Comparison of ENCODE assay signal across 23 mouse cellular contexts in the genomic region with DNA sequence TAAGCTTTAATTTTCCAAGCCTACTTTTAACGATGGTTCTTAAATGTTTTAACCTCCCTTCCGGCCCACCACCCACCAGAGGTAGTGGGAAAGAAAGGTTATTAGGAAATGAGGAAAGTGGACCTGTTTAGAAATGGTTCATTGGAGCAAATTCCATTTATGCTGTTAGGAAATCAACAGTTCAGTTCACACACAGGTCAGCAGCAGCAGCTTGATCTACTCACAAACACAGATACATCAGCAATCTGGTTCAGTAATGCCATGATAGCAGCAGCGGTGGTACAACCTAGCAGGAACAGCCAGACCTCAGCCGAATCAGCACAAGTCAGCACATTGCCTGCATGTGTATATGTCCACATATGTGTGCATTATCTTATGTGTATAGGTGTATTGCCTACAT. TPM values are rescaled to one million over a fixed set of nuclear protein-coding genes. Genes with fewer than 3 reads are reported as not detected.
DNase-seq lines count a peak whose midpoint lies in the region; ATAC-seq and TF ChIP-seq lines count a peak whose summit lies in the region.
"Had no signal": no experiment of that assay in that cellular context is flagged by ENCODE, and none has a peak within 500 bp of the region (broad histone marks: within the 10 kb centered on the region; RNA-seq: fewer than 3 reads in every experiment).

No protein-coding gene starts in this region.

- peaks cover 7% of the 10 kb centered on the region for H3K4me1 ChIP-seq in liver, adult 2 months (ENCODE audit: control insufficient read depth, insufficient read depth, low read length)
- H3K4me1 ChIP-seq in liver, postnatal 0 days (ENCODE audit: insufficient read depth) = peaks cover 21% of the 10 kb centered on the region
- peaks cover 21% of the 10 kb centered on the region for H3K4me1 ChIP-seq in hindbrain, embryonic 14.5 days (replicated peaks; ENCODE audit: control insufficient read depth, insufficient read depth, low read length)

- H3K4me2 ChIP-seq in liver, postnatal 0 days (ENCODE audit: low read depth, low read length) = no peak overlapping the region
- H3K4me2 ChIP-seq in hindbrain, embryonic 14.5 days (replicated peaks) = no peak overlapping the region
- H3K4me2 ChIP-seq: embryonic facial prominence, embryonic 13.5 days; embryonic facial prominence, embryonic 15.5 days; forebrain, embryonic 12.5 days had no signal

- no peaks in the 10 kb centered on the region for H3K27me3 ChIP-seq in liver, adult 2 months (ENCODE audit: control insufficient read depth, insufficient read depth, low read length)
- H3K27me3 ChIP-seq in liver, postnatal 0 days (ENCODE audit: insufficient read depth, low read length) = no peaks in the 10 kb centered on the region
- no peaks in the 10 kb centered on the region; the same call in 1 of the 2 replicates for H3K27me3 ChIP-seq in hindbrain, embryonic 14.5 days (ENCODE audit: control insufficient read depth, insufficient read depth, low read length)
- H3K27me3 ChIP-seq: embryonic facial prominence, embryonic 15.5 days had no signal

- no peak overlapping the region for H3K4me3 ChIP-seq in liver, adult 2 months (ENCODE audit: insufficient read depth, low read depth, low read length)
- no peak overlapping the region for H3K4me3 ChIP-seq in liver, postnatal 0 days (ENCODE audit: low read depth, low read length)
- H3K4me3 ChIP-seq in hindbrain, embryonic 14.5 days (replicated peaks; ENCODE audit: low read length) = no peak overlapping the region
- H3K4me3 ChIP-seq: embryonic facial prominence, embryonic 13.5 days; embryonic facial prominence, embryonic 15.5 days; erythroblast, embryonic 14.5 days; forebrain, embryonic 10.5 days; forebrain, embryonic 12.5 days had no signal

- H3K79me2 ChIP-seq in liver, adult 2 months (ENCODE audit: control insufficient read depth, insufficient read depth, low read length) = peaks cover 16% of the 10 kb centered on the region

- no peaks in the 10 kb centered on the region for H3K9me3 ChIP-seq in liver, postnatal 0 days (ENCODE audit: low read length)
- H3K9me3 ChIP-seq in hindbrain, embryonic 14.5 days (ENCODE audit: control insufficient read depth, low read length) = no peaks in the 10 kb centered on the region
- H3K9me3 ChIP-seq: embryonic facial prominence, embryonic 13.5 days; embryonic facial prominence, embryonic 15.5 days; forebrain, embryonic 10.5 days; forebrain, embryonic 12.5 days had no signal

- no peak for TF ChIP-seq EP300 in liver, postnatal 0 days (IDR thresholded peaks at IDR 0.05; ENCODE audit: low read depth)

- WGBS in liver, adult 2 months = 36% methylated on average over 4 of the region's 4 CpGs
- 75% methylated on average over 4 of the region's 4 CpGs for WGBS in liver, postnatal 0 days (ENCODE audit: insufficient replicate concordance)
- WGBS in hindbrain, embryonic 14.5 days = 98% methylated on average over 4 of the region's 4 CpGs

- ATAC-seq in liver, postnatal 0 days = no peak
- ATAC-seq in hindbrain, embryonic 14.5 days (ENCODE audit: low FRiP score) = no peak
- ATAC-seq: forebrain, embryonic 14.5 days; forebrain, embryonic 16.5 days had no signal

- no peaks in the 10 kb centered on the region for H3K36me3 ChIP-seq in liver, adult 2 months (ENCODE audit: control insufficient read depth, insufficient read depth, low read length)
- no peaks in the 10 kb centered on the region for H3K36me3 ChIP-seq in liver, postnatal 0 days (replicated peaks; ENCODE audit: insufficient read depth, low read length)
- H3K36me3 ChIP-seq in hindbrain, embryonic 14.5 days (replicated peaks; ENCODE audit: control insufficient read depth, insufficient read depth) = no peaks in the 10 kb centered on the region
- H3K36me3 ChIP-seq: embryonic facial prominence, embryonic 13.5 days; embryonic facial prominence, embryonic 15.5 days; forebrain, embryonic 12.5 days had no signal

- H3K27ac ChIP-seq in liver, adult 2 months (replicated peaks; ENCODE audit: insufficient read depth, low read depth, low read length) = no peak overlapping the region
- no peak overlapping the region for H3K27ac ChIP-seq in liver, postnatal 0 days (ENCODE audit: low read depth)
- no peak overlapping the region for H3K27ac ChIP-seq in hindbrain, embryonic 14.5 days
- H3K27ac ChIP-seq: embryonic facial prominence, embryonic 13.5 days; embryonic facial prominence, embryonic 15.5 days; forebrain, embryonic 10.5 days; forebrain, embryonic 12.5 days had no signal

- TF ChIP-seq POLR2A in liver, adult 2 months (IDR thresholded peaks at IDR 0.05; ENCODE audit: extremely low read depth, insufficient read depth, low read length) = no peak

- H3K9ac ChIP-seq in liver, adult 2 months (ENCODE audit: low read depth, low read length) = no peak overlapping the region
- H3K9ac ChIP-seq in liver, postnatal 0 days (replicated peaks) = no peak overlapping the region
- H3K9ac ChIP-seq in hindbrain, embryonic 14.5 days = no peak overlapping the region
- H3K9ac ChIP-seq: embryonic facial prominence, embryonic 13.5 days; embryonic facial prominence, embryonic 15.5 days; forebrain, embryonic 12.5 days had no signal

- TF ChIP-seq CTCF in liver, adult 2 months (IDR thresholded peaks at IDR 0.05; ENCODE audit: low read depth, low read length) = no peak
- no peak for TF ChIP-seq CTCF in liver, postnatal 0 days (IDR thresholded peaks at IDR 0.05; ENCODE audit: low read depth)

- peak; percentile 76 for DNase-seq in liver, adult 2 months (ENCODE audit: extremely low read depth, low read depth, low spot score)
- no peak for DNase-seq in liver, postnatal 0 days
- peak; percentile 59 for DNase-seq in lung, postnatal 10 days
- DNase-seq in lung, postnatal 4 days = no peak
- DNase-seq in lung, postnatal 25 days (ENCODE audit: low spot score) = peak; percentile 20
- DNase-seq in hindbrain, embryonic 14.5 days (ENCODE audit: low spot score) = no peak
- DNase-seq in cerebellum, adult 18-20 months = no peak
- DNase-seq: adrenal gland, adult 2 months; adrenal gland, postnatal 10 days; adrenal gland, postnatal 25 days; cerebellum, adult 11 months; cerebellum, adult 2 months; cerebellum, adult 9-11 months; cerebellum, postnatal 14 days; cerebellum, postnatal 36 days; embryo, embryonic 11 days had no signal

RNA-seq across cellular contexts. Expression of gene Kctd3, which starts 3.0 kb away (rescaled TPM):
- 7.5 and 10.6 TPM in 2 replicates for total RNA-seq in liver, adult 2 months (2014; rRNA removed)
- 9.8 and 13.8 TPM in 2 replicates for polyA plus RNA-seq in liver, adult 2 months (2012; rRNA removed)
- 6.0 TPM in 2 replicates for polyA plus RNA-seq in liver, postnatal 0 days (2015; fragmentation: Nextera tagmentation; extraction: Ambion mirVana)
- 54.1 and 56.2 TPM in 2 replicates for polyA plus RNA-seq in hindbrain, embryonic 14.5 days (2014; fragmentation: Nextera tagmentation; extraction: Ambion mirVana)

Comparison
In these comparisons a context has a peak if more than half of its experiments do, and no peak if none do; other contexts are left out.
1. DNase-seq: peak in liver, adult 2 months (single experiment), lung, postnatal 10 days (single experiment) and lung, postnatal 25 days (single experiment); none in liver, postnatal 0 days (single experiment), lung, postnatal 4 days (0 of 2), hindbrain, embryonic 14.5 days (single experiment) and cerebellum, adult 18-20 months (0 of 2).